Mouse (Mus musculus) G1E (cell line): Measurements from ENCODE around the gene Unc5b.

Experiments
- CTCF ChIP-seq: IDR thresholded peaks from 2 replicates; pipeline ENCODE4 v1.5.1; 2012; ENCODE audit warnings: low read depth, low read length, inconsistent platforms, mixed read lengths
- GATA1 ChIP-seq: IDR thresholded peaks from 2 replicates; pipeline ENCODE4 v1.6.1; 2012; ENCODE audit warnings: borderline replicate concordance, low read length, inconsistent platforms, mixed read lengths
- GATA2 ChIP-seq: IDR thresholded peaks from 2 replicates; pipeline ENCODE4 v1.6.1; 2012; ENCODE audit warnings: low read depth, low read length, inconsistent platforms, borderline replicate concordance
- POLR2AphosphoS5 ChIP-seq: IDR thresholded peaks from 2 replicates; pipeline ENCODE4 v1.6.1; 2012; ENCODE audit warnings: low read depth, low read length, inconsistent platforms; ENCODE audit not compliant: insufficient replicate concordance
- TAL1 ChIP-seq: conservative IDR thresholded peaks from 2 replicates; pipeline ENCODE4 v1.6.1; 2012; ENCODE audit warnings: low read depth, low read length, inconsistent platforms, mixed read lengths

GRCm38 (mm10) chr10:60727301-60727700, 104.1 kb downstream of the Unc5b start:
- TF ChIP-seq CTCF (no peak), GATA2 (no peak), POLR2AphosphoS5 (no peak), TAL1 (no peak), GATA1 (no peak)
